Comparison of ENCODE assay signal across 12 mouse cellular contexts in the genomic region with DNA sequence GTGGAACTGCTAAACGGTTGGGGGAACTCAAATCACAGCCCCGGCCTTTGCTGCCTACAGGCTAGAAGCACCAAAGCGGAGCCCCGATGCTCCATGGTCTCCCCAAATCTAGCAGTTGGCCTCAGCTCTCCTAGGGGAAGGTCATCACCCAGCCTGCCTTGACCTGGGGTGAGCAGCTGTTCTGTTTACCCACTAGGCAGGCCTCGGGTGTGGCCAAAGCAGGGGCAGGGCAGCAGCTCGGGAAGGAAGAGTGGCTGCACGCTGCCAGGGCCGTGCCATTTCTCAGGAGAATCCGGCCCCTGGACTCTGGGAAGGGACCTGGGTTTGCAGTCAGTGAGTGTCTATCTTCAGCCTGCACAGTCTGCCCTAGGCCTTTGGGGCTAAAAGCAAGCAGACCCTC. TPM values are rescaled to one million over a fixed set of nuclear protein-coding genes. Genes with fewer than 3 reads are reported as not detected.
DNase-seq lines count a peak whose midpoint lies in the region; ATAC-seq and TF ChIP-seq lines count a peak whose summit lies in the region.
"Had no signal": no experiment of that assay in that cellular context is flagged by ENCODE, and none has a peak within 500 bp of the region (broad histone marks: within the 10 kb centered on the region; RNA-seq: fewer than 3 reads in every experiment).

No protein-coding gene starts in this region.

- no peak overlapping the region for H3K4me3 ChIP-seq in heart, embryonic 11.5 days (ENCODE audit: low read depth, low read length)
- no peak overlapping the region for H3K4me3 ChIP-seq in spleen, adult 2 months (ENCODE audit: extremely low read depth, insufficient read depth, insufficient read length)
- no peak overlapping the region for H3K4me3 ChIP-seq in lung, adult 2 months (replicated peaks; ENCODE audit: extremely low read depth, low read depth, low read length)
- no peak overlapping the region for H3K4me3 ChIP-seq in stomach, postnatal 0 days (ENCODE audit: low read depth, low read length)
- H3K4me3 ChIP-seq: liver, embryonic 15.5 days had no signal

- H3K4me2 ChIP-seq in heart, embryonic 11.5 days: no peak overlapping the region
- peak overlapping the region; percentile 11 for H3K4me2 ChIP-seq in stomach, postnatal 0 days (replicated peaks; ENCODE audit: low read depth)
- H3K4me2 ChIP-seq: liver, embryonic 15.5 days had no signal

- H3K27ac ChIP-seq in heart, embryonic 11.5 days (ENCODE audit: low read depth, low read length): no peak overlapping the region; the same call in 1 of the 2 replicates
- 0 out of 2 replicates have a peak overlapping the region, but pooled peaks have one; percentile 13 for H3K27ac ChIP-seq in spleen, adult 2 months (ENCODE audit: insufficient read depth, low read length)
- H3K27ac ChIP-seq in stomach, postnatal 0 days (replicated peaks): peak overlapping the region; percentile 95
- H3K27ac ChIP-seq: liver, embryonic 15.5 days had no signal

- TF ChIP-seq CTCF in spleen, adult 2 months (IDR thresholded peaks at IDR 0.05; ENCODE audit: extremely low read depth, insufficient read depth, insufficient read length, insufficient replicate concordance): no peak
- no peak for TF ChIP-seq CTCF in lung, adult 2 months (IDR thresholded peaks at IDR 0.05; ENCODE audit: insufficient read depth, low read length)
- no peak for TF ChIP-seq CTCF in stomach, postnatal 0 days (IDR thresholded peaks at IDR 0.05; ENCODE audit: low read depth)

- no peak for TF ChIP-seq POLR2A in spleen, adult 2 months (IDR thresholded peaks at IDR 0.05; ENCODE audit: low read depth, low read length)
- peak; percentile 31; the same call in 1 of the 2 replicates for TF ChIP-seq POLR2A in lung, adult 2 months (IDR thresholded peaks at IDR 0.05; ENCODE audit: borderline replicate concordance, extremely low read depth, low read depth, low read length)

- intact Hi-C loops in heart, postnatal 36 days (cut with DNase I): loop anchor here (5.0 kb wide), 2 partner anchors 44 to 114 kb away; no protein-coding TSS in a partner anchor

- no peak for DNase-seq in heart, postnatal 36 days
- no peak for DNase-seq in spleen, adult 2 months (ENCODE audit: low read depth in 1 of 2, low spot score in 2 of 2)
- no peak for DNase-seq in spleen, postnatal 36 days (ENCODE audit: low spot score in 2 of 2)
- DNase-seq in lung, adult 2 months: peak; percentile 45
- peak; percentile 79 for DNase-seq in stomach, postnatal 0 days (ENCODE audit: low spot score)
- DNase-seq in cerebellum, adult 11-12 months: no peak
- DNase-seq in cerebellum, postnatal 36 days: no peak

- H3K27me3 ChIP-seq in heart, embryonic 11.5 days (ENCODE audit: control insufficient read depth, insufficient read depth, low read length): no peaks in the 10 kb centered on the region
- peaks cover 4% of the 10 kb centered on the region for H3K27me3 ChIP-seq in spleen, adult 2 months (ENCODE audit: control insufficient read depth, insufficient read depth, low read length)
- no peaks in the 10 kb centered on the region for H3K27me3 ChIP-seq in stomach, postnatal 0 days (ENCODE audit: control insufficient read depth, insufficient read depth, low read length)

- no peak for ATAC-seq in heart, embryonic 11.5 days (replicated peaks; ENCODE audit: insufficient number of reproducible peaks, low FRiP score, low TSS enrichment)
- ATAC-seq in stomach, postnatal 0 days (ENCODE audit: low FRiP score, low TSS enrichment): peak; percentile 29; the same call in 1 of the 2 replicates
- ATAC-seq: CD4-positive, CD25-positive, alpha-beta regulatory T cell, adult 4 months; hindbrain, embryonic 16.5 days had no signal

- peak overlapping the region; percentile 43; the same call in 1 of the 2 replicates for H3K9ac ChIP-seq in heart, embryonic 11.5 days (ENCODE audit: low read depth, low read length)
- peak overlapping the region; percentile 53 for H3K9ac ChIP-seq in stomach, postnatal 0 days (ENCODE audit: low read length)
- H3K9ac ChIP-seq: liver, embryonic 15.5 days had no signal

- peaks cover 54% of the 10 kb centered on the region for H3K4me1 ChIP-seq in heart, embryonic 11.5 days (ENCODE audit: control insufficient read depth, insufficient read depth, low read length)
- no peaks in the 10 kb centered on the region for H3K4me1 ChIP-seq in spleen, adult 2 months (ENCODE audit: control insufficient read depth, insufficient read depth, insufficient read length)
- peaks cover 57% of the 10 kb centered on the region for H3K4me1 ChIP-seq in lung, adult 2 months (ENCODE audit: control insufficient read depth, insufficient read depth, low read length)
- H3K4me1 ChIP-seq in stomach, postnatal 0 days (replicated peaks; ENCODE audit: control insufficient read depth, insufficient read depth): peaks cover 35% of the 10 kb centered on the region

- H3K9me3 ChIP-seq in heart, embryonic 11.5 days (replicated peaks; ENCODE audit: control insufficient read depth, low read length): no peaks in the 10 kb centered on the region
- H3K9me3 ChIP-seq in stomach, postnatal 0 days (ENCODE audit: control insufficient read depth, low read length): no peaks in the 10 kb centered on the region
- H3K9me3 ChIP-seq: liver, embryonic 15.5 days had no signal

- no peak for TF ChIP-seq EP300 in stomach, postnatal 0 days (optimal IDR thresholded peaks at IDR 0.05)

- 41% methylated on average over 9 of the region's 9 CpGs for WGBS in heart, embryonic 11.5 days (ENCODE audit: insufficient replicate concordance)
- WGBS in spleen, adult 2 months: 79% methylated on average over 9 of the region's 9 CpGs
- WGBS in lung, adult 2 months: 23% methylated on average over 9 of the region's 9 CpGs
- 43% methylated on average over 9 of the region's 9 CpGs for WGBS in stomach, postnatal 0 days

- H3K36me3 ChIP-seq in heart, embryonic 11.5 days (ENCODE audit: control insufficient read depth, insufficient read depth, low read length): peaks cover 5% of the 10 kb centered on the region; the same call in 1 of the 2 replicates
- no peaks in the 10 kb centered on the region for H3K36me3 ChIP-seq in spleen, adult 2 months (ENCODE audit: control insufficient read depth, insufficient read depth, low read length)
- H3K36me3 ChIP-seq in stomach, postnatal 0 days (ENCODE audit: control insufficient read depth, insufficient read depth, low read length): peaks cover 12% of the 10 kb centered on the region

RNA-seq across cellular contexts. Expression of gene Pwwp2b, which starts 4.7 kb away (rescaled TPM):
- polyA plus RNA-seq in heart, embryonic 11.5 days (2014; fragmentation: Nextera tagmentation; extraction: Ambion mirVana): 8.4 TPM in 2 replicates
- 1 to 10 TPM; 9.5 to 9.7 TPM for total RNA-seq in heart, postnatal 36 days (2021)
- polyA plus RNA-seq in spleen, adult 2 months (2012; rRNA removed): 6.4 and 7.6 TPM in 2 replicates
- polyA plus RNA-seq in lung, adult 2 months (2012; rRNA removed): 31.6 and 32.2 TPM in 2 replicates
- 16.0 and 17.2 TPM in 2 replicates for polyA plus RNA-seq in stomach, postnatal 0 days (2015; fragmentation: Nextera tagmentation; extraction: Ambion mirVana)

RNA-seq across cellular contexts. Expression of gene Stk32c, which starts 39.9 kb away (rescaled TPM):
- not detected in 2 replicates for polyA plus RNA-seq in heart, embryonic 11.5 days (2014; fragmentation: Nextera tagmentation; extraction: Ambion mirVana)
- under 1 TPM; 0.60 to 0.86 TPM for total RNA-seq in heart, postnatal 36 days (2021)
- 7.5 and 9.4 TPM in 2 replicates for polyA plus RNA-seq in spleen, adult 2 months (2012; rRNA removed)
- polyA plus RNA-seq in lung, adult 2 months (2012; rRNA removed): 1.5 and 1.9 TPM in 2 replicates
- polyA plus RNA-seq in stomach, postnatal 0 days (2015; fragmentation: Nextera tagmentation; extraction: Ambion mirVana): 0.11 TPM in 1 of 2 replicates, not detected in the other
- polyA plus RNA-seq: liver, embryonic 15.5 days had no signal

RNA-seq across cellular contexts. Expression of gene Lrrc27, which starts 40.2 kb away (rescaled TPM):
- 4.9 and 6.2 TPM in 2 replicates for polyA plus RNA-seq in heart, embryonic 11.5 days (2014; fragmentation: Nextera tagmentation; extraction: Ambion mirVana)
- 10 to 100 TPM; 17.0 to 22.3 TPM for total RNA-seq in heart, postnatal 36 days (2021)
- polyA plus RNA-seq in spleen, adult 2 months (2012; rRNA removed): 1.8 and 2.3 TPM in 2 replicates
- polyA plus RNA-seq in lung, adult 2 months (2012; rRNA removed): 3.7 and 6.9 TPM in 2 replicates
- polyA plus RNA-seq in stomach, postnatal 0 days (2015; fragmentation: Nextera tagmentation; extraction: Ambion mirVana): 3.6 and 5.1 TPM in 2 replicates
- total RNA-seq: monocyte, adult 5-6 weeks had no signal

Comparison
In these comparisons a context has a peak if more than half of its experiments do, and no peak if none do; other contexts are left out.
1. DNase-seq: peak in lung, adult 2 months (single experiment) and stomach, postnatal 0 days (single experiment); none in heart, postnatal 36 days (0 of 2), spleen, adult 2 months (0 of 2), spleen, postnatal 36 days (0 of 2), cerebellum, adult 11-12 months (single experiment) and cerebellum, postnatal 36 days (0 of 2).